Mouse (Mus musculus): ENCODE data around the gene Rasgrp3. TPM values are rescaled to one million over a fixed set of nuclear protein-coding genes. Genes with fewer than 3 reads are reported as not detected.

Gene Rasgrp3
- polyA plus RNA-seq, 1 experiment from 2014 or later = 6.0 TPM

Other genes starting within 250 kb of the Rasgrp3 start
- gene Fam98a, start 116.0 kb downstream of the Rasgrp3 start, polyA plus RNA-seq (2016; fragmentation: Nextera tagmentation; extraction: Ambion mirVana) = 23.9 and 25.1 TPM in 2 replicates

Measured in embryonic facial prominence, embryonic 10.5 days (tissue).